Mouse (Mus musculus) liver, embryonic 14.5 days (tissue): Measurements from ENCODE around the gene Plod2. TPM values are rescaled to one million over a fixed set of nuclear protein-coding genes. Genes with fewer than 3 reads are reported as not detected.

ENCODE experiments used
- ATAC-seq: fragments of 200-750 bp; cut with Nextera tagmentation; 2 replicates; pipeline ENCODE4 v1.8.0; 2017; ENCODE audit warnings: moderate number of reproducible peaks, mild to moderate bottlenecking, moderate library complexity; ENCODE audit not compliant: insufficient read depth
- DNase-seq, 3 experiments: peaks; one replicate each; pipeline ENCODE4 v3.0.0-alpha.2; 2012 to 2013; ENCODE audit warnings: low read depth in 3 of 3, low spot score in 3 of 3
- H3K27ac ChIP-seq: fragments of 300-500 bp; sonication (generic); 2 replicates; pipeline ENCODE4 v1.5.1; 2014; ENCODE audit warnings: moderate library complexity, mild to moderate bottlenecking, control low read depth, inconsistent platforms
- H3K27me3 ChIP-seq: fragments of 300-500 bp; sonication (generic); 2 replicates; pipeline ENCODE4 v1.6.1; 2014; ENCODE audit warnings: mild to moderate bottlenecking, low read length, moderate library complexity; ENCODE audit not compliant: control insufficient read depth, insufficient read depth
- H3K36me3 ChIP-seq: fragments of 300-500 bp; sonication (generic); replicated peaks from 2 replicates; pipeline ENCODE4 v1.6.1; 2014; ENCODE audit warnings: low read depth; ENCODE audit not compliant: control insufficient read depth, insufficient read depth
- H3K4me1 ChIP-seq, 2 experiments: fragments of 200-500 bp in 1 of 2; fragments of 300-500 bp in 1 of 2; sonication (generic) in 1 of 2; replicated peaks; 2 replicates each; pipeline ENCODE4 v1.6.1; 2012 to 2014; ENCODE audit warnings: antibody characterized with exemption in 1 of 2, inconsistent platforms in 1 of 2, low read length in 1 of 2; ENCODE audit not compliant: control insufficient read depth in 2 of 2, insufficient read depth in 2 of 2
- H3K4me2 ChIP-seq: fragments of 300-500 bp; sonication (generic); 2 replicates; pipeline ENCODE4 v1.6.1; 2014; ENCODE audit warnings: low read depth, mild to moderate bottlenecking, control low read depth, moderate library complexity
- H3K4me3 ChIP-seq, 2 experiments: fragments of 200-500 bp in 1 of 2; fragments of 300-500 bp in 1 of 2; sonication (generic) in 1 of 2; 2 replicates each; pipeline ENCODE4 v1.5.1; 2012 to 2014; ENCODE audit warnings: low read depth in 2 of 2, low read length in 2 of 2, mild to moderate bottlenecking in 2 of 2, control low read depth in 1 of 2, inconsistent platforms in 1 of 2, moderate library complexity in 1 of 2; ENCODE audit not compliant: insufficient read depth in 1 of 2
- H3K9ac ChIP-seq: fragments of 300-500 bp; sonication (generic); replicated peaks from 2 replicates; pipeline ENCODE4 v1.6.1; 2014; ENCODE audit warnings: mild to moderate bottlenecking, control low read depth, moderate library complexity
- H3K9me3 ChIP-seq: fragments of 300-500 bp; sonication (generic); 2 replicates; pipeline ENCODE4 v1.6.1; 2016; ENCODE audit warnings: low read length, mixed read lengths; ENCODE audit not compliant: control insufficient read depth
- CTCF ChIP-seq: IDR thresholded peaks from 2 replicates; pipeline ENCODE4 v1.5.1; 2016; ENCODE audit warnings: antibody characterized with exemption, low read depth, control low read depth
- EP300 ChIP-seq: IDR thresholded peaks from 2 replicates; pipeline ENCODE4 v1.6.1; 2016; ENCODE audit warnings: antibody characterized with exemption, low read depth
- WGBS: fragments of 180-500 bp; shearing (Covaris S2); extraction: QIAGEN DNeasy Blood & Tissue Kit; methylation state at CpG from one replicate; pipeline ENCODE4 v1.1.7; 2014; ENCODE audit not compliant: insufficient replicate concordance; 5-methylcytosine and 5-hydroxymethylcytosine counted together
- polyA plus RNA-seq, 2 experiments: library from polyadenylated mRNA; depleted of rRNA in 1 of 2; stranded (reverse) in 1 of 2; unstranded in 1 of 2; fragments of >200 nt; fragmentation: Nextera tagmentation in 1 of 2; extraction: Ambion mirVana in 1 of 2; gene quantifications; 2 replicates each; pipeline versions ENCODE4 v1.2.1 to v1.2.3; 2012 to 2014

The Plod2 gene
- polyA plus RNA-seq, 2 experiments = 1.7 to 2.1 TPM

DNA sequence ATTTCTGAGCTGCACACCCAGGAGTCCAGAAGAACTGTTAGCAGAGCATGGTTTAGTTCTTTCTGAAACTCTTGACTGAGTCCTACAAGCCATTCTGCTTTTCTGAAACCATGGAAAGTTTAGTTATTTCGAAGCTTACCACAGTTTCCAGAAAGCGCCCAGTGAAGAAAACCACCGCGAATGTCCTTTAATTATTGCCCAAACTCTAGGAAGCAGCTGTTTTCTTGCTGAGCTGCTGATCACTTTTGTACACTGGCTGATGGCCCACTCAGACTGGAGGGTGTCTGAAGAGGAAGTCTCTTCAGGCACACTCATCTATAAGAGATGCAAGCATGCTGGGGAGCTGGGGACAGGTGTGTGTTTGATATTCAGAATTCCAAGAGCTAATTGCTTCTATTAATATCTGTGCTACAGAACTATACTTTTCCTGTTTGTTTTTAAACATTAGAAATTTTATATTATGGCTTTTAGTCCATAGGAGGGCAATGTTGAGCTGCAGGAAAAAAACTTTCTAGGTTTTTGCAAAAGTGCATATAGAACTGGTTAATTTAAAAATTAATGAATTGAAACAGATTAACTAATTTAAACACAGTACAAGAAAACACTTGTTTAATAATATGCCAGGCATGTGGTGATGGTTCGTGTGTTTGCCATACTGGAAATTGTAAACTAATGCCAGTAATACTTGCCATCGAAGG is 97.3 kb downstream of the Plod2 start:
- Histone ChIP-seq H3K4me3 (no peak overlapping the region), H3K27ac (no peak overlapping the region), H3K9ac (no peak overlapping the region), H3K4me1 (no peaks in the 10 kb centered on the region), H3K27me3 (no peaks in the 10 kb centered on the region), H3K36me3 (no peaks in the 10 kb centered on the region), H3K4me2 (no peak overlapping the region), H3K9me3 (no peaks in the 10 kb centered on the region)
- TF ChIP-seq CTCF (no peak), EP300 (no peak)
- DNase-seq (no peak), ATAC-seq (no peak)
- 68% methylated on average over 6 of the region's 6 CpGs for WGBS

DNA sequence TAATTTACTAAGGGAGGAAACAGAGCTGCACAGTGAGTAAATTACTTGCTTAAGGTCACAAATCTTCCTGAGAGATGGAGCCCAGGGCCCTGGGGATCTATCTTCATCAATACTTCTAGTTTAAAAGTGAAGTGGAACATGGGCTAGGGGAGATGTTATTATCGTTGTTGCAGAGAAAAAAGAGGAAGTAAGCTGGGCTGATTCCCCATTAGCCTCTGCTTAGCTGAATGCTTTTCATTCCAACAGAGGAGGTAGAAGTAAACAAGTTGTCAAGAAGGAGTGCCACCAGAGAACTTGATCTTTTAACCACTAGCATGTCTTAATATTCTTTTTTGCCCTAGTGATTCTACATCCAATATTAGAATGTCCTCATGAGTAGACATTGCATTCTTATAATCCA is 99.7 kb downstream of the Plod2 start:
- no peak for TF ChIP-seq CTCF
- TF ChIP-seq EP300 = no peak
- Histone ChIP-seq H3K4me2 (no peak overlapping the region), H3K9me3 (no peaks in the 10 kb centered on the region), H3K9ac (no peak overlapping the region), H3K4me1 (no peaks in the 10 kb centered on the region), H3K27ac (no peak overlapping the region), H3K27me3 (no peaks in the 10 kb centered on the region), H3K4me3 (no peak overlapping the region), H3K36me3 (no peaks in the 10 kb centered on the region)
- ATAC-seq (no peak), DNase-seq (no peak)
- WGBS = 13% methylated on average over 1 of the region's 1 CpGs

Other genes with a start within 250 kb of the Plod2 start
- gene 1700057G04Rik, start 232.8 kb upstream of the Plod2 start, polyA plus RNA-seq (2012; rRNA removed) = not detected in 2 replicates
- not detected in 2 replicates for gene 1700057G04Rik, start 232.8 kb upstream of the Plod2 start, polyA plus RNA-seq (2014; fragmentation: Nextera tagmentation; extraction: Ambion mirVana)
- 0.30 and 0.35 TPM in 2 replicates for gene Plscr4, start 84.8 kb upstream of the Plod2 start, polyA plus RNA-seq (2012; rRNA removed)
- 0.46 and 0.92 TPM in 2 replicates for gene Plscr4, start 84.8 kb upstream of the Plod2 start, polyA plus RNA-seq (2014; fragmentation: Nextera tagmentation; extraction: Ambion mirVana)